Mouse (Mus musculus): Measurements from ENCODE around the gene Slc25a11.

DNA sequence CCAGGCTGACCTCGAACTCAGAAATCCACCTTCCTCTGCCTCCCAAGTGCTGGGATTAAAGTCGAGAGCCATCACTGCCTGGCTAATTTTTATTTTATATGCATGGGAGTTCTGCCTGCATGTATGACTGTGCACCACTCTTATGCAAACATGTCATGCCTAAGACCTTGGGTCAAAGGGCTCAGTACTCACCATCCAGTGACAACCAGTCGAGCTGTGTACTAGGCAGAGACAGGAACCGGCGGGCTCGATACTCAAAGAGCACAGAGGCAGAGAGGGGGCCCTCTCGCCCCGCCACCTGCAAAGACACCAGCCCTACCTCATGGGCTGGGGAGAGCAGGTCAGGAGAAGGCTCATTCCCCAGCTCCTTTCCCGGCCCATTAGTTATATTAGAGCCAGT lies 30.8 kb upstream of the Slc25a11 start:
- TF ChIP-seq CTCF (IDR thresholded peaks at IDR 0.05; ENCODE audit: low read depth) (no peak), EP300 (IDR thresholded peaks at IDR 0.05; ENCODE audit: low read depth) (no peak)

Measured in liver, postnatal 0 days (tissue).